Mouse (Mus musculus) liver, embryonic 14.5 days (tissue): ENCODE measurements around the gene Kcnk10. TPM values are rescaled to one million over a fixed set of nuclear protein-coding genes. Genes with fewer than 3 reads are reported as not detected.

Experiments
- ATAC-seq: fragments of 200-750 bp; cut with Nextera tagmentation; 2 replicates; pipeline ENCODE4 v1.8.0; 2017; ENCODE audit warnings: moderate number of reproducible peaks, mild to moderate bottlenecking, moderate library complexity; ENCODE audit not compliant: insufficient read depth
- DNase-seq, 3 experiments: peaks; one replicate each; pipeline ENCODE4 v3.0.0-alpha.2; 2012 to 2013; ENCODE audit warnings: low read depth in 3 of 3, low spot score in 3 of 3
- H3K27ac ChIP-seq: fragments of 300-500 bp; sonication (generic); 2 replicates; pipeline ENCODE4 v1.5.1; 2014; ENCODE audit warnings: moderate library complexity, mild to moderate bottlenecking, control low read depth, inconsistent platforms
- H3K27me3 ChIP-seq: fragments of 300-500 bp; sonication (generic); 2 replicates; pipeline ENCODE4 v1.6.1; 2014; ENCODE audit warnings: mild to moderate bottlenecking, low read length, moderate library complexity; ENCODE audit not compliant: control insufficient read depth, insufficient read depth
- H3K36me3 ChIP-seq: fragments of 300-500 bp; sonication (generic); replicated peaks from 2 replicates; pipeline ENCODE4 v1.6.1; 2014; ENCODE audit warnings: low read depth; ENCODE audit not compliant: control insufficient read depth, insufficient read depth
- H3K4me1 ChIP-seq, 2 experiments: fragments of 200-500 bp in 1 of 2; fragments of 300-500 bp in 1 of 2; sonication (generic) in 1 of 2; replicated peaks; 2 replicates each; pipeline ENCODE4 v1.6.1; 2012 to 2014; ENCODE audit warnings: antibody characterized with exemption in 1 of 2, inconsistent platforms in 1 of 2, low read length in 1 of 2; ENCODE audit not compliant: control insufficient read depth in 2 of 2, insufficient read depth in 2 of 2
- H3K4me2 ChIP-seq: fragments of 300-500 bp; sonication (generic); 2 replicates; pipeline ENCODE4 v1.6.1; 2014; ENCODE audit warnings: low read depth, mild to moderate bottlenecking, control low read depth, moderate library complexity
- H3K4me3 ChIP-seq, 2 experiments: fragments of 200-500 bp in 1 of 2; fragments of 300-500 bp in 1 of 2; sonication (generic) in 1 of 2; 2 replicates each; pipeline ENCODE4 v1.5.1; 2012 to 2014; ENCODE audit warnings: low read depth in 2 of 2, low read length in 2 of 2, mild to moderate bottlenecking in 2 of 2, control low read depth in 1 of 2, inconsistent platforms in 1 of 2, moderate library complexity in 1 of 2; ENCODE audit not compliant: insufficient read depth in 1 of 2
- H3K9ac ChIP-seq: fragments of 300-500 bp; sonication (generic); replicated peaks from 2 replicates; pipeline ENCODE4 v1.6.1; 2014; ENCODE audit warnings: mild to moderate bottlenecking, control low read depth, moderate library complexity
- H3K9me3 ChIP-seq: fragments of 300-500 bp; sonication (generic); 2 replicates; pipeline ENCODE4 v1.6.1; 2016; ENCODE audit warnings: low read length, mixed read lengths; ENCODE audit not compliant: control insufficient read depth
- CTCF ChIP-seq: IDR thresholded peaks from 2 replicates; pipeline ENCODE4 v1.5.1; 2016; ENCODE audit warnings: antibody characterized with exemption, low read depth, control low read depth
- EP300 ChIP-seq: IDR thresholded peaks from 2 replicates; pipeline ENCODE4 v1.6.1; 2016; ENCODE audit warnings: antibody characterized with exemption, low read depth
- WGBS: fragments of 180-500 bp; shearing (Covaris S2); extraction: QIAGEN DNeasy Blood & Tissue Kit; methylation state at CpG from one replicate; pipeline ENCODE4 v1.1.7; 2014; ENCODE audit not compliant: insufficient replicate concordance; 5-methylcytosine and 5-hydroxymethylcytosine counted together
- polyA plus RNA-seq, 2 experiments: library from polyadenylated mRNA; depleted of rRNA in 1 of 2; stranded (reverse) in 1 of 2; unstranded in 1 of 2; fragments of >200 nt; fragmentation: Nextera tagmentation in 1 of 2; extraction: Ambion mirVana in 1 of 2; gene quantifications; 2 replicates each; pipeline versions ENCODE4 v1.2.1 to v1.2.3; 2012 to 2014

Gene Kcnk10
- polyA plus RNA-seq, 2 experiments: not detected

DNA sequence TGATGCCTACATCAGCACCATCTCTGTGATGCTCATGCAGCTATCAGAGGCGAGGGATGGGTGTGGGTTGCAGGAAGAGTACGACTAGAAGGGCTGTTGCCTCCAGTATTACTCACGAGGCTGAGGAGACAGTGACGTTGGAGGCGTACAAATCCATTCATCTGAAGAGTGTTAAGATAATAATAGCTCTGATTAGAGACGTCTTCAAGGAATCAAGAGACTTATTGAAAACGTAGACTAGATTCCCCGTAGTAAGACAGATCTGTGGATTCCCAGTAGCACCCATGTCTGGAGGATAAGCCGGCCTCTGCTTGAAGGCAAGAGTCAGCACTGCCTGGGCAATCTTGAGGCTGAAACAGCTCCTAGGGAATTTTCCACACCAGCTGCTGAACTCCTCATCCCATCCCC lies 42.6 kb downstream of the Kcnk10 start:
- Histone ChIP-seq H3K4me3 (no peak overlapping the region), H3K27ac (no peak overlapping the region), H3K4me1 (no peaks in the 10 kb centered on the region), H3K4me2 (no peak overlapping the region), H3K27me3 (no peaks in the 10 kb centered on the region), H3K36me3 (no peaks in the 10 kb centered on the region), H3K9ac (no peak overlapping the region), H3K9me3 (no peaks in the 10 kb centered on the region)
- 60% methylated on average over 9 of the region's 9 CpGs for WGBS
- no peak for TF ChIP-seq EP300
- no peak for TF ChIP-seq CTCF
- no peak for ATAC-seq
- DNase-seq: no peak

DNA sequence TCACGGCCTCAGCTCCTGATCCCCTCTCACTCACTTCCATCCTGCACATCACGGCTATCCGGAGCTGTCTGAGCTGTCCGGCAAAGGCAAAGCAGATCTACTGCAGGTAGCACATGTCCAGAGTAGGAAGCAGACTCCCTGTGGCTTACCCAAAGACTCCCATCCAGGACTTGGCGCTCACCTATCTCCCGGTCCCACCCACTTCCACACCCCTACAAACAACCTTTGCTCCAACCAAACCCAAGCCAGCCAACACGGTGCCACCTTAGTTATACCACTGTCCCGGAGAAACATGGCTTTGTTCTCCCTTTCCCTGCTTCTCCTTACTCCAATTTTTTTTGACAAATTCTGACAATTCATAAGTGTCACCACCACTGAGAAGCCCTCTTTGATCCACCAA lies 49.5 kb downstream of the Kcnk10 start:
- no peaks in the 10 kb centered on the region for H3K9me3 ChIP-seq
- no peak overlapping the region for H3K4me3 ChIP-seq
- no peak for ATAC-seq
- H3K27me3 ChIP-seq: no peaks in the 10 kb centered on the region
- TF ChIP-seq EP300 (no peak), CTCF (no peak)
- DNase-seq: no peak
- H3K4me1 ChIP-seq: no peaks in the 10 kb centered on the region
- no peak overlapping the region for H3K4me2 ChIP-seq
- no peak overlapping the region for H3K27ac ChIP-seq
- H3K9ac ChIP-seq: no peak overlapping the region
- H3K36me3 ChIP-seq: no peaks in the 10 kb centered on the region
- WGBS: 79% methylated on average over 8 of the region's 8 CpGs

DNA sequence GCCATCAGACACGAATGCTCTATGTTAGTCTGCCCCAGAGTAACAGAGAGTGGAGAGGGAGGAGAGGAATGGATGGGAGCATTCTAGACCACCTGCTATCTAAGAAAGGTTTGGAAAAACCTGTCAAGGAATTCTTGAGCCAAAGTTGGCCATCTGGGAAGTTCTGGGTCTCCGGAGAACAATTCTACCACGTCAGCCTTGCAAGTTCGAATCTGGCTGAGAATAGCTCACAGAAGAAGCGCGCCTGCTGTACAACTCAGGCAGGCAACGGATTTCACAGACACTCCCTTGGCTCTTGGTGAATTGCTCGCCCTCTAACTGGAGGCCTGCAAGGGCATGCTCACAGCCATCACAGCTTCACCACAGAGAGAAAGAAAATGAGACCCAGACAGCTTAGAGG lies 52.7 kb downstream of the Kcnk10 start:
- WGBS: 69% methylated on average over 8 of the region's 8 CpGs
- Histone ChIP-seq H3K9me3 (no peaks in the 10 kb centered on the region), H3K9ac (no peak overlapping the region), H3K4me1 (no peaks in the 10 kb centered on the region), H3K4me3 (no peak overlapping the region), H3K4me2 (no peak overlapping the region), H3K27me3 (no peaks in the 10 kb centered on the region), H3K27ac (no peak overlapping the region), H3K36me3 (no peaks in the 10 kb centered on the region)
- TF ChIP-seq EP300: no peak
- DNase-seq: no peak
- ATAC-seq: no peak

DNA sequence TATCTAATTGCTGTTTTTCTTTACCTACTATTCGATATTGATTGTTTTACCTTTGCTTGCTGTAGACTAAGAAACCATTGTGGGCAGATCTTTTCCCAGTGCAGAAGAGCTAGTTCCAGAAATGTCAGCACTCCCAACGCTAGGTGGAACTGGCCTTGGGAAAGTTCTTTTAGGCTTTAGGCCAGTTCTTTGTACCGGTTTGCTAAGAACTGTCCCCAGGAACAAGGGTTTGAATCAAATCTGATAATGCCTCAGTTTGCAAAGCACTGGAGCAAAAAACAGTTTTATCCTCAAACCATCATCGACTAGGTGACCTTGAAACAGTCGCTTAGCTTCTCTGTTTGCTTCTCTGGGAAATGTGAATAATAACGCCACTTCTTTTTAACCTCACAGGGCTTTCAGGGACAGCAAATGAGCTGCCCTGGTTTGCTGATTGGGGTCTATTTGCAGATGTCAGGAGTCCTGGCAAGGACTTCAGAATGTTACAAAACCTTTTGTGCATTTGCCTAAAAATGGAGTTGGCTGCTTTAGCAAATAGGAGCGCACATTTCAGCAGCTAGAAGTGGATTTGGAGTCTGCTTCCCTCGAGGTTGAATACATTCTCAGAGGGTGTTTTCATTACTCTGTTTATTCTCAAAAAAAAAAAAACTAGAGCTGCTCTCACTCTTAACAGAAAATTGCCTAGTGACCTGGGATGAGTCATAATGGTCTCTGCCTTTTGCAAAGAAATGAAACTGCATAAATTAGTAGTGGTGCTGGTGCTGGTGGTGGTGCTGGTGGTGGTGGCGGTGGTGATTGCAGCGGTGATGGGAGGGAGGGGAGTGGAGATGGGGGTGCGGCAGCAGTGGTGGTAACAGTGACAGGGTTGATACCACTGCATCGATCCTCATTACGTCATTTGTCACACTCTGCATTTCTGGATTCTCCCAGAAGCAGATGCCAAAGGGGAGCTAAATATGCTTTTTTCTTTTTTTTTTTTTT lies 53.5 kb downstream of the Kcnk10 start:
- Histone ChIP-seq H3K4me2 (no peak overlapping the region), H3K27me3 (no peaks in the 10 kb centered on the region), H3K4me1 (no peaks in the 10 kb centered on the region), H3K27ac (no peak overlapping the region), H3K4me3 (no peak overlapping the region), H3K9me3 (no peaks in the 10 kb centered on the region), H3K9ac (no peak overlapping the region), H3K36me3 (no peaks in the 10 kb centered on the region)
- no peak for DNase-seq
- no peak for TF ChIP-seq CTCF
- TF ChIP-seq EP300: no peak
- WGBS: 62% methylated on average over 13 of the region's 13 CpGs
- no peak for ATAC-seq

DNA sequence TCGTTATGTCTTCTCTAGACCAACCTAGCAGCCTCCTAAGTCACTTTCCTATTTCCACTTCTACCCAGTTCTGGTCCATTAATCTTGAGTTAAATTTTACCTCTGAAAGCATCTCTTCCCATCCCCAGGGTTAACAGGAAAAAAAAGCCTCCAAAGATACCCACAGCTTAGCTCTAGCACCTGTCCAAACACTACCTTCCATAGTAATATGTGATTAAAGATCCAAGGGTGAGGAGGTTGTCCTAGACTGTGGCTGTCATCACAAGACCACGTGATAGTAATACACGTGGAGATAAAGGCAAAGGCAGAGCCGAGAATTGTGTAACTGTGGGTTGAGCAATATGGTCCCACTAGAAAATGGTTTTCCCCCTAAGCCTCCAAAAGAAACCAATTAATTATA lies 56.8 kb downstream of the Kcnk10 start:
- WGBS: 49% methylated on average over 4 of the region's 4 CpGs
- no peak for DNase-seq
- Histone ChIP-seq H3K9ac (no peak overlapping the region), H3K36me3 (no peaks in the 10 kb centered on the region), H3K4me2 (no peak overlapping the region), H3K4me3 (no peak overlapping the region), H3K4me1 (no peaks in the 10 kb centered on the region), H3K9me3 (no peaks in the 10 kb centered on the region), H3K27ac (no peak overlapping the region), H3K27me3 (no peaks in the 10 kb centered on the region)
- no peak for TF ChIP-seq EP300
- no peak for TF ChIP-seq CTCF
- no peak for ATAC-seq
